Mouse (Mus musculus) erythroblast, embryonic 14.5 days (primary cell): ENCODE measurements around the gene Wfdc9. TPM values are rescaled to one million over a fixed set of nuclear protein-coding genes. Genes with fewer than 3 reads are reported as not detected.

Experiments
- H3K27me3 ChIP-seq: 2 replicates; pipeline ENCODE4 v1.6.1; 2012; ENCODE audit warnings: inconsistent platforms; ENCODE audit not compliant: control insufficient read depth
- H3K36me3 ChIP-seq: 2 replicates; pipeline ENCODE4 v1.6.1; 2012; ENCODE audit warnings: mild to moderate bottlenecking, inconsistent platforms; ENCODE audit not compliant: control insufficient read depth
- H3K4me1 ChIP-seq: 2 replicates; pipeline ENCODE4 v1.6.1; 2012; ENCODE audit warnings: inconsistent platforms; ENCODE audit not compliant: control insufficient read depth
- H3K4me3 ChIP-seq: replicated peaks from 2 replicates; pipeline ENCODE3; 2012; ENCODE audit warnings: moderate library complexity, mild to moderate bottlenecking, inconsistent platforms
- H3K9me3 ChIP-seq: 2 replicates; pipeline ENCODE4 v1.6.1; 2012; ENCODE audit warnings: low read length, inconsistent platforms, mixed read lengths; ENCODE audit not compliant: control insufficient read depth
- GATA1 ChIP-seq: IDR thresholded peaks from 2 replicates; pipeline ENCODE4 v1.6.1; 2012; ENCODE audit warnings: low read length, inconsistent platforms, mixed read lengths
- TAL1 ChIP-seq: IDR thresholded peaks from 3 replicates; pipeline ENCODE4 v1.6.1; 2012; ENCODE audit warnings: low read length, inconsistent platforms, mixed read lengths
- polyA plus RNA-seq: library from polyadenylated mRNA; stranded (reverse); fragments of >175 nt; gene quantifications from 2 replicates; pipeline ENCODE4 v1.2.3, GENCODE M21; 2012

Wfdc9 gene
- polyA plus RNA-seq, 1 experiment: not detected

- Histone ChIP-seq H3K4me1 (peaks cover 4% of the 10 kb centered on the region), H3K9me3 (peaks cover 5% of the 10 kb centered on the region), H3K4me3 (no peak overlapping the region), H3K36me3 (no peaks in the 10 kb centered on the region), H3K27me3 (no peaks in the 10 kb centered on the region)
- TF ChIP-seq GATA1 (no peak), TAL1 (no peak)
Observed at GRCm38 (mm10) chr2:164678848-164679625, 22.7 kb upstream of the Wfdc9 start.

- H3K4me1 ChIP-seq: peaks cover 4% of the 10 kb centered on the region
- no peaks in the 10 kb centered on the region for H3K27me3 ChIP-seq
- no peaks in the 10 kb centered on the region for H3K36me3 ChIP-seq
- TF ChIP-seq GATA1: no peak
- no peak for TF ChIP-seq TAL1
- peaks cover 5% of the 10 kb centered on the region for H3K9me3 ChIP-seq
- H3K4me3 ChIP-seq: no peak overlapping the region
Observed at GRCm38 (mm10) chr2:164676916-164677685, 20.7 kb upstream of the Wfdc9 start.

GRCm38 (mm10) chr2:164676103-164676502 lies 19.7 kb upstream of the Wfdc9 start:
- no peak overlapping the region for H3K4me3 ChIP-seq
- TF ChIP-seq GATA1 (no peak), TAL1 (no peak)
- H3K9me3 ChIP-seq: peaks cover 5% of the 10 kb centered on the region
- no peaks in the 10 kb centered on the region for H3K27me3 ChIP-seq
- no peaks in the 10 kb centered on the region for H3K36me3 ChIP-seq
- peaks cover 4% of the 10 kb centered on the region for H3K4me1 ChIP-seq

- TF ChIP-seq GATA1: no peak
- TF ChIP-seq TAL1: no peak
Observed at GRCm38 (mm10) chr2:164673987-164674386, 17.6 kb upstream of the Wfdc9 start, which contains the start of gene Wfdc11. Gene Wfdc11, minus strand, starts transcription at chr2:164674087.

GRCm38 (mm10) chr2:164670938-164671337 lies 14.6 kb upstream of the Wfdc9 start:
- TF ChIP-seq TAL1: no peak
- TF ChIP-seq GATA1: no peak
- Histone ChIP-seq H3K4me1 (no peaks in the 10 kb centered on the region), H3K4me3 (no peak overlapping the region), H3K27me3 (no peaks in the 10 kb centered on the region), H3K36me3 (no peaks in the 10 kb centered on the region), H3K9me3 (peaks cover 12% of the 10 kb centered on the region)

More at GRCm38 (mm10) chr2:164673987-164674386, 17.6 kb upstream of the Wfdc9 start, which contains the start of gene Wfdc11:
- no peak within 1 kb of the TSS for H3K4me3 ChIP-seq
- no peaks in the 10 kb centered on the region for H3K36me3 ChIP-seq
- peaks cover 5% of the 10 kb centered on the region for H3K9me3 ChIP-seq
- no peaks in the 10 kb centered on the region; the same call in 1 of the 2 replicates for H3K4me1 ChIP-seq
- no peaks in the 10 kb centered on the region for H3K27me3 ChIP-seq

- Histone ChIP-seq H3K4me3 (no peak overlapping the region), H3K36me3 (no peaks in the 10 kb centered on the region), H3K27me3 (no peaks in the 10 kb centered on the region), H3K9me3 (peaks cover 9% of the 10 kb centered on the region), H3K4me1 (no peaks in the 10 kb centered on the region)
- TF ChIP-seq TAL1 (no peak), GATA1 (no peak)
Observed at GRCm38 (mm10) chr2:164670261-164670660, 13.9 kb upstream of the Wfdc9 start.

GRCm38 (mm10) chr2:164664851-164665250 lies 8.5 kb upstream of the Wfdc9 start:
- H3K4me3 ChIP-seq: no peak overlapping the region
- H3K27me3 ChIP-seq: no peaks in the 10 kb centered on the region
- H3K9me3 ChIP-seq: peaks cover 9% of the 10 kb centered on the region
- TF ChIP-seq GATA1: no peak
- no peak for TF ChIP-seq TAL1
- no peaks in the 10 kb centered on the region for H3K4me1 ChIP-seq
- H3K36me3 ChIP-seq: no peaks in the 10 kb centered on the region

- no peaks in the 10 kb centered on the region for H3K27me3 ChIP-seq
- TF ChIP-seq GATA1: no peak
- H3K4me1 ChIP-seq: no peaks in the 10 kb centered on the region
- no peak within 1 kb of the TSS for H3K4me3 ChIP-seq
- H3K9me3 ChIP-seq: no peaks in the 10 kb centered on the region; the same call in 1 of the 2 replicates
- no peaks in the 10 kb centered on the region for H3K36me3 ChIP-seq
Observed at GRCm38 (mm10) chr2:164655858-164656257, 525 bp downstream of the Wfdc9 start, which contains the start of gene Wfdc10. Gene Wfdc10, plus strand, starts transcription at chr2:164656046.

- Histone ChIP-seq H3K4me1 (no peaks in the 10 kb centered on the region), H3K36me3 (no peaks in the 10 kb centered on the region), H3K9me3 (0 out of 2 replicates have a peak, but pooled peaks cover 2% of the 10 kb centered on the region), H3K27me3 (no peaks in the 10 kb centered on the region), H3K4me3 (no peak overlapping the region)
- TF ChIP-seq TAL1 (no peak), GATA1 (no peak)
Observed at GRCm38 (mm10) chr2:164641881-164642673, 14.3 kb downstream of the Wfdc9 start.
